Mouse (Mus musculus) thymus, postnatal 0 days (tissue): ENCODE measurements around the gene Polg. TPM values are rescaled to one million over a fixed set of nuclear protein-coding genes. Genes with fewer than 3 reads are reported as not detected.

ENCODE experiments used
- DNase-seq: peaks from one replicate; pipeline ENCODE4 v3.0.0-alpha.2; 2015; ENCODE audit warnings: low spot score
- polyA plus RNA-seq: library from polyadenylated mRNA; unstranded; fragments of >200 nt; fragmentation: Nextera tagmentation; extraction: Ambion mirVana; gene quantifications from 2 replicates; pipeline ENCODE4 v1.2.1, GENCODE M21; 2015

Polg gene
- polyA plus RNA-seq, 1 experiment from 2014 or later = 40.4 TPM

GRCm38 (mm10) chr7:79502152-79503102 lies 36.3 kb upstream of the Polg start:
- no peak for DNase-seq

- no peak for DNase-seq
Observed at GRCm38 (mm10) chr7:79501581-79502031, 35.4 kb upstream of the Polg start.

- no peak for DNase-seq
Observed at GRCm38 (mm10) chr7:79500681-79501306, 34.6 kb upstream of the Polg start.

- no peak for DNase-seq
Observed at GRCm38 (mm10) chr7:79499596-79500570, 33.7 kb upstream of the Polg start.

GRCm38 (mm10) chr7:79498965-79499595 lies 32.9 kb upstream of the Polg start:
- DNase-seq = no peak

GRCm38 (mm10) chr7:79498356-79498755 lies 32.2 kb upstream of the Polg start:
- DNase-seq = no peak

GRCm38 (mm10) chr7:79497701-79498115 lies 31.5 kb upstream of the Polg start:
- no peak for DNase-seq

- DNase-seq = no peak
Observed at GRCm38 (mm10) chr7:79496816-79497328, 30.7 kb upstream of the Polg start.

GRCm38 (mm10) chr7:79495988-79496815 lies 30.0 kb upstream of the Polg start:
- DNase-seq = peak; percentile 79

GRCm38 (mm10) chr7:79493915-79494314 lies 27.8 kb upstream of the Polg start:
- peak; percentile 59 for DNase-seq

- no peak for DNase-seq
Observed at GRCm38 (mm10) chr7:79486528-79486927, 20.4 kb upstream of the Polg start.

GRCm38 (mm10) chr7:79474831-79475399 lies 8.8 kb upstream of the Polg start:
- DNase-seq = no peak

GRCm38 (mm10) chr7:79473496-79474194 lies 7.5 kb upstream of the Polg start:
- no peak for DNase-seq

- DNase-seq = peak; percentile 51
Observed at GRCm38 (mm10) chr7:79472792-79473191, 6.6 kb upstream of the Polg start.

- DNase-seq = peak; percentile 9
Observed at GRCm38 (mm10) chr7:79471436-79471835, 5.3 kb upstream of the Polg start.

- no peak for DNase-seq
Observed at GRCm38 (mm10) chr7:79470718-79471117, 4.6 kb upstream of the Polg start.

- no peak for DNase-seq
Observed at GRCm38 (mm10) chr7:79469766-79470165, 3.6 kb upstream of the Polg start.

- DNase-seq = no peak
Observed at GRCm38 (mm10) chr7:79468994-79469393, 2.8 kb upstream of the Polg start.

GRCm38 (mm10) chr7:79467951-79468350 lies 1.8 kb upstream of the Polg start:
- DNase-seq = no peak
